Mouse (Mus musculus): Measurements from ENCODE around the gene Gm9958. TPM values are rescaled to one million over a fixed set of nuclear protein-coding genes. Genes with fewer than 3 reads are reported as not detected.

Gene Gm9958
- polyA plus RNA-seq, 1 experiment from 2014 or later, result 3.4 TPM

GRCm38 (mm10) chr5:90383080-90383479, 16.1 kb downstream of the Gm9958 start:
- Histone ChIP-seq H3K36me3 (ENCODE audit: control insufficient read depth, insufficient read depth, low read length) (no peaks in the 10 kb centered on the region), H3K4me2 (no peak overlapping the region), H3K27me3 (ENCODE audit: control insufficient read depth, insufficient read depth, low read length) (no peaks in the 10 kb centered on the region), H3K27ac (ENCODE audit: low read depth, low read length) (no peak overlapping the region), H3K9me3 (replicated peaks; ENCODE audit: control insufficient read depth, low read length) (no peaks in the 10 kb centered on the region), H3K4me3 (ENCODE audit: low read depth, low read length) (no peak overlapping the region), H3K4me1 (ENCODE audit: control insufficient read depth, insufficient read depth, low read length) (no peaks in the 10 kb centered on the region), H3K9ac (ENCODE audit: low read depth, low read length) (no peak overlapping the region)
- ATAC-seq (replicated peaks; ENCODE audit: insufficient number of reproducible peaks, low FRiP score, low TSS enrichment), result no peak
- WGBS (ENCODE audit: insufficient replicate concordance), result 36% methylated on average over 1 of the region's 1 CpGs

GRCm38 (mm10) chr5:90393764-90394163, 26.8 kb downstream of the Gm9958 start:
- WGBS (ENCODE audit: insufficient replicate concordance), result 62% methylated on average over 5 of the region's 5 CpGs
- no peak overlapping the region for H3K4me2 ChIP-seq
- no peaks in the 10 kb centered on the region for H3K9me3 ChIP-seq (replicated peaks; ENCODE audit: control insufficient read depth, low read length)
- H3K4me1 ChIP-seq (ENCODE audit: control insufficient read depth, insufficient read depth, low read length), result no peaks in the 10 kb centered on the region
- no peak overlapping the region for H3K27ac ChIP-seq (ENCODE audit: low read depth, low read length)
- no peak for ATAC-seq (replicated peaks; ENCODE audit: insufficient number of reproducible peaks, low FRiP score, low TSS enrichment)
- H3K9ac ChIP-seq (ENCODE audit: low read depth, low read length), result no peak overlapping the region
- H3K4me3 ChIP-seq (ENCODE audit: low read depth, low read length), result no peak overlapping the region
- no peaks in the 10 kb centered on the region for H3K36me3 ChIP-seq (ENCODE audit: control insufficient read depth, insufficient read depth, low read length)
- H3K27me3 ChIP-seq (ENCODE audit: control insufficient read depth, insufficient read depth, low read length), result no peaks in the 10 kb centered on the region

GRCm38 (mm10) chr5:90394322-90394721, 27.3 kb downstream of the Gm9958 start:
- ATAC-seq (replicated peaks; ENCODE audit: insufficient number of reproducible peaks, low FRiP score, low TSS enrichment), result no peak
- Histone ChIP-seq H3K27ac (ENCODE audit: low read depth, low read length) (no peak overlapping the region), H3K4me2 (no peak overlapping the region), H3K27me3 (ENCODE audit: control insufficient read depth, insufficient read depth, low read length) (no peaks in the 10 kb centered on the region), H3K36me3 (ENCODE audit: control insufficient read depth, insufficient read depth, low read length) (no peaks in the 10 kb centered on the region), H3K4me3 (ENCODE audit: low read depth, low read length) (no peak overlapping the region), H3K9me3 (replicated peaks; ENCODE audit: control insufficient read depth, low read length) (no peaks in the 10 kb centered on the region), H3K4me1 (ENCODE audit: control insufficient read depth, insufficient read depth, low read length) (no peaks in the 10 kb centered on the region), H3K9ac (ENCODE audit: low read depth, low read length) (no peak overlapping the region)
- 62% methylated on average over 4 of the region's 4 CpGs for WGBS (ENCODE audit: insufficient replicate concordance)

- Histone ChIP-seq H3K9ac (ENCODE audit: low read depth, low read length) (no peak overlapping the region), H3K27me3 (ENCODE audit: control insufficient read depth, insufficient read depth, low read length) (no peaks in the 10 kb centered on the region), H3K4me2 (no peak overlapping the region), H3K4me3 (ENCODE audit: low read depth, low read length) (no peak overlapping the region), H3K36me3 (ENCODE audit: control insufficient read depth, insufficient read depth, low read length) (no peaks in the 10 kb centered on the region), H3K27ac (ENCODE audit: low read depth, low read length) (no peak overlapping the region), H3K4me1 (ENCODE audit: control insufficient read depth, insufficient read depth, low read length) (no peaks in the 10 kb centered on the region), H3K9me3 (replicated peaks; ENCODE audit: control insufficient read depth, low read length) (no peaks in the 10 kb centered on the region)
- no peak for ATAC-seq (replicated peaks; ENCODE audit: insufficient number of reproducible peaks, low FRiP score, low TSS enrichment)
- 86% methylated on average over 4 of the region's 4 CpGs for WGBS (ENCODE audit: insufficient replicate concordance)
Observed at GRCm38 (mm10) chr5:90396817-90397216, 29.8 kb downstream of the Gm9958 start.

- H3K9ac ChIP-seq (ENCODE audit: low read depth, low read length), result no peak overlapping the region
- H3K4me2 ChIP-seq, result no peak overlapping the region
- no peak overlapping the region for H3K4me3 ChIP-seq (ENCODE audit: low read depth, low read length)
- ATAC-seq (replicated peaks; ENCODE audit: insufficient number of reproducible peaks, low FRiP score, low TSS enrichment), result no peak; the same call in 1 of the 2 replicates
- H3K27me3 ChIP-seq (ENCODE audit: control insufficient read depth, insufficient read depth, low read length), result no peaks in the 10 kb centered on the region
- 75% methylated on average over 4 of the region's 4 CpGs for WGBS (ENCODE audit: insufficient replicate concordance)
- H3K27ac ChIP-seq (ENCODE audit: low read depth, low read length), result no peak overlapping the region
- H3K9me3 ChIP-seq (replicated peaks; ENCODE audit: control insufficient read depth, low read length), result no peaks in the 10 kb centered on the region
- H3K4me1 ChIP-seq (ENCODE audit: control insufficient read depth, insufficient read depth, low read length), result no peaks in the 10 kb centered on the region
- H3K36me3 ChIP-seq (ENCODE audit: control insufficient read depth, insufficient read depth, low read length), result no peaks in the 10 kb centered on the region
Observed at GRCm38 (mm10) chr5:90405210-90405609, 38.2 kb downstream of the Gm9958 start.

GRCm38 (mm10) chr5:90414142-90414924, 47.3 kb downstream of the Gm9958 start:
- WGBS (ENCODE audit: insufficient replicate concordance), result 80% methylated on average over 8 of the region's 8 CpGs
- no peak overlapping the region for H3K4me2 ChIP-seq
- no peak overlapping the region for H3K27ac ChIP-seq (ENCODE audit: low read depth, low read length)
- H3K36me3 ChIP-seq (ENCODE audit: control insufficient read depth, insufficient read depth, low read length), result no peaks in the 10 kb centered on the region
- no peaks in the 10 kb centered on the region for H3K27me3 ChIP-seq (ENCODE audit: control insufficient read depth, insufficient read depth, low read length)
- H3K4me3 ChIP-seq (ENCODE audit: low read depth, low read length), result no peak overlapping the region
- H3K9me3 ChIP-seq (replicated peaks; ENCODE audit: control insufficient read depth, low read length), result no peaks in the 10 kb centered on the region
- H3K9ac ChIP-seq (ENCODE audit: low read depth, low read length), result no peak overlapping the region
- no peak for ATAC-seq (replicated peaks; ENCODE audit: insufficient number of reproducible peaks, low FRiP score, low TSS enrichment)
- H3K4me1 ChIP-seq (ENCODE audit: control insufficient read depth, insufficient read depth, low read length), result no peaks in the 10 kb centered on the region

- Histone ChIP-seq H3K36me3 (ENCODE audit: control insufficient read depth, insufficient read depth, low read length) (no peaks in the 10 kb centered on the region), H3K27me3 (ENCODE audit: control insufficient read depth, insufficient read depth, low read length) (no peaks in the 10 kb centered on the region), H3K27ac (ENCODE audit: low read depth, low read length) (no peak overlapping the region), H3K4me1 (ENCODE audit: control insufficient read depth, insufficient read depth, low read length) (no peaks in the 10 kb centered on the region), H3K9ac (ENCODE audit: low read depth, low read length) (no peak overlapping the region), H3K4me3 (ENCODE audit: low read depth, low read length) (no peak overlapping the region), H3K9me3 (replicated peaks; ENCODE audit: control insufficient read depth, low read length) (no peaks in the 10 kb centered on the region), H3K4me2 (no peak overlapping the region)
- ATAC-seq (replicated peaks; ENCODE audit: insufficient number of reproducible peaks, low FRiP score, low TSS enrichment), result no peak
- WGBS (ENCODE audit: insufficient replicate concordance), result 60% methylated on average over 6 of the region's 6 CpGs
Observed at GRCm38 (mm10) chr5:90414925-90415295, 47.9 kb downstream of the Gm9958 start.

Measured in heart, embryonic 11.5 days (tissue).